Mouse (Mus musculus) lung, postnatal 0 days (tissue): ENCODE measurements at regions not wholly inside any gene's neighbourhood (a gene's known extent, or its start where the extent isn't known, plus 50 kb on each side); places are given as distances from the start of the nearest gene placed in this dataset.

Experiments
- CTCF ChIP-seq: IDR thresholded peaks from 2 replicates; pipeline ENCODE4 v1.5.1; 2016; ENCODE audit warnings: antibody characterized with exemption, mild to moderate bottlenecking
- EP300 ChIP-seq: IDR thresholded peaks from 2 replicates; pipeline ENCODE4 v1.6.1; 2016; ENCODE audit warnings: antibody characterized with exemption, mild to moderate bottlenecking, control low read depth

DNA sequence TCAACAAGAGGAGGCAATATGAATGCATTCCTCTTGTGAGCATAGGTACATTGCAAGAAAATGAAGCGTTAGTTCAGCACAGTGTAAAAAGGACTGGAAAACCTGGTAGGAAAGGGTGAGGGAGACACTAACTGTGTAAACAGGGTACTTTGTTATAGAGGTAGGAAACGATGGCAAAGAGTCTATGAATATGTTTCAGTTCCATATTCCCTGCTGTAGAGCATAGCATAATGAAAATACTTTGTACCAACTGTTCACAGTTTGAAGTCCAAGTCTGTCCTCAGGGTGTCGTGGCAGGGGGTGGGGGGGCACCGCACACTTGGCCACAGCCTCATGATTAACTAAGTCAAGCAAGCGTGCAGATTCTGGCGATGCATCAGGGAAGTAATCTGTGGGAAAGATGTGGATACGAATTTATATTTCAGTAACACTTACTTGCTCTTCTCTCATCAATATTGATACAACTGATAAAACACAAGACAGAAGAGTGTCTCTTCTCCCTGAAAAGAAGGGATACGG lies 301.4 kb upstream of the Irak1bp1 start:
- TF ChIP-seq EP300 (no peak), CTCF (no peak)
